Mouse (Mus musculus) lung, postnatal 36 days (tissue): ENCODE measurements around the gene Pdia3.
"Not testable (repeated sequence)": the region's sequence is repeated elsewhere in the genome, so short reads cannot be mapped to it uniquely, and the experiment has no call there.

Experiments
- DNase-seq: peaks from one replicate; pipeline ENCODE4 v3.0.0; 2022; ENCODE audit warnings: mixed read lengths

The Pdia3 gene

DNA sequence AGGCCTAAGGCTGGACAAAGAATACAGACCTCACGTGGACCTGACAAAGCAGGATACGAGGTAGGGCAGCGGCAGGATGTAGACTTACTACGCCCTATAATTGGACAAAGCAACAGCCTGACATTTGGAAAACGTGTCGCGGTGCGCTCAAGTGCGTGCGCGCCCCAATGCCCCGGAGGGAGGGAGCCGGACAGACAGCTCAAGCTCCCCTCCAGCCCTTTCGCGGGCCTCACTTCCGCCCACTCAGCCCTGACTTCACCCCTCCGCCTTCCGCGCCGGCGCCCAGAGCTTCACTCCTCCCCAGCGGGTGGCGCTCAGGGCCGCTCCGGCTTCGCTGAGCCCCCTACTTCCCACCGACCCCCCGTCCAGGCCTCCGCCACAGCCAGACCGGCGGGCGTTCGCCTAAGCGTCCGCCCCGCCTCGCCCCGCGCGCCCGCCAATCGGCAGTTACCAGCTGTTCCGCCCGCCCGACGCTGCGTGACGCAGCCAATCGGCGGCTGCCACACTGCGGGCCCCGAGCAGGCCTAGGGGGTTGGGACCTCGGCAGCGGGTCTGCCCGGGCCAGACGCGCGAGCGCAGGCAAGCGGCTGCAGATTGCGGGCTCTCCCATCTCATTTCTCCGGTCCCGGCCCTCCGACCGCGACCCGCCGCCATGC, at the start of gene Pdia3, which contains the start of gene Catsper2:
Pdia3 (plus strand) TSS at position 389 of the 656 bp plus-strand sequence.
Catsper2 (minus strand) TSS at position 406 of the 656 bp plus-strand sequence.
- DNase-seq: peak; percentile 96

DNA sequence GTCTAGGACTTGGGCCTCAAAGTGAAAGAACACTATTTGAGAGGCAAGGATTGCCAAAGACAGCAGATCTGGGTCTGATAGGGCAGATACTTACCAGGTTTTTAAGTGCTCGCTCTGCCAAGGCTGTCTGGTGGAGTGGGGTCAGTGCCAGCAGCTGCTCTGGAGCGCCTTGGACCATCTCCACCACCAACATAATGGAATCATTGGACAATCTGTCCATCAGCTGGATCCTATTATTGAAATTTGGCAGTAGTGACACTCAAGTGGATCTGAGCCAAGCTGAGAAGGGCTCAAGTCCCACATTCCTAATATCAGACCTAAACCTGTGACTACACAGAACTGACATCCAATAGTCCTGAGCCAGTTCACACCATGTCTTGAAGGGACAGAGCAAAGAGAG, 44.7 kb upstream of the Pdia3 start:
- peak; percentile 15 for DNase-seq

- no peak for DNase-seq
Observed at GRCm38 (mm10) chr2:121370921-121371320, 42.7 kb upstream of the Pdia3 start.

DNA sequence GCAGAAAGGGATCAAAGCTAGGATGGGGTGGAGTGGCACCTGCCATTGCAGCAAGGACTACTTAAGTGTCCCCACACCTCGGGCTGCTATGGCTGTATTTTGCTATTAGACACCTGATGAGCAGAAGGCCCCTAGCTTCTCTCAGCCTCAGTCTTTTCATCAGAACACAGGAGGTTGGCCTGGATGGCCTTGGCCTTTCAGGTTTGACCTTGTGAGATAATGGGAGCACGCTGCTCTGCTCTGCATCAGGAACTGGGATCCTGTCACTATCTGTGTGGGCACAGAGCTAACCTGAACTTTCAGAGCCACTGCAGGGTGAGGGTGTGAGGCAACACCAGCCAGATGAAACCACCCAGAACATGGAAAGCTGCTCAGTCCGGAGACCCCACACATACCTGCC, 41.3 kb upstream of the Pdia3 start:
- no peak for DNase-seq

- no peak for DNase-seq
Observed at GRCm38 (mm10) chr2:121374766-121375165, 38.8 kb upstream of the Pdia3 start.

- not testable (repeated sequence) for DNase-seq
Observed at GRCm38 (mm10) chr2:121386961-121387575, 26.5 kb upstream of the Pdia3 start, which contains the start of gene Strc. Strc (minus strand) TSS chr2:121387168.

DNA sequence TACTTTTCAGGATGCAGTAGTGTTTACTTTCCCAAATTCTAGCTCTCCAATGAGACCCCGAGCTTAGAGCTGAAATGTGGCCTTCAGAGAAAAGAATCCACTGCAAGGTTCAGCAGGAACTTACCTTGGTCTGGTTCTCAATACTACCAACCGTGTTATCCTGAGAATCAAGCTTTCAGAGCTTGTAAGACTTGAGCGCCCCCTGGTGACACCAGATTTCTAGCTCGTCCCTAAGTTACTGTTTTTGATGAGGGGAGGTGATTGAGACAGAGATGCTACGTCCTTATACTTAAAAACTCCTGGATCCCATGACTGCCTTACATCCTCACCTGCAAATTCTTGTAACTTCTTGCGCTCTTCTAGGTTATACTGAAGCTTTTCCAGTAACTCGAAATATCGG, 17.0 kb upstream of the Pdia3 start:
- peak; percentile 87 for DNase-seq

GRCm38 (mm10) chr2:121403296-121403695, 10.3 kb upstream of the Pdia3 start:
- peak; percentile 14 for DNase-seq

GRCm38 (mm10) chr2:121408160-121408559, 5.4 kb upstream of the Pdia3 start:
- DNase-seq: peak; percentile 32

GRCm38 (mm10) chr2:121412843-121413386, 660 bp upstream of the Pdia3 start:
- no peak for DNase-seq

GRCm38 (mm10) chr2:121414139-121414685, 637 bp downstream of the Pdia3 start:
- peak; percentile 72 for DNase-seq

GRCm38 (mm10) chr2:121415103-121415502, 1.5 kb downstream of the Pdia3 start:
- no peak for DNase-seq

DNA sequence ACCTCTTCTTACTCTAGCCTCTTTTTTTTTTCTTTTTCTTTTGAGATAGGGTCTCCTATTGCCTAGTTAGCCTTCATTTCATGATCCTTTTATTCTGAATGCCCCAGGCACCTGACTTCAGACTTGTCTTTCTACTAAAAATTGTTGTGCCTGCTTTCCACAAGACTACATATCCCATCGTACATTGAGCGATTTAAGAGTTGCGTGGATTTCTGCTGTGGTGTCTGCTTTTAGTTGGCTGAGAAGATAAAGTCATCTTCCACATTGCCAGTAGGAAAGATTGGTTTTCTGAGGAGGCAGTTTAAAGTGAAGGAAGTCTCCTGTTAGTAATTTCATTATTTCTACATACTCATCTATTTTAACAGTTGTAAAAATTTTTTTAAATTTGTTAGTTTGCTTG, 2.0 kb downstream of the Pdia3 start:
- no peak for DNase-seq

- no peak for DNase-seq
Observed at GRCm38 (mm10) chr2:121416356-121416755, 2.8 kb downstream of the Pdia3 start.

- no peak for DNase-seq
Observed at GRCm38 (mm10) chr2:121418476-121418875, 4.9 kb downstream of the Pdia3 start.

- DNase-seq: no peak
Observed at GRCm38 (mm10) chr2:121423166-121423565, 9.6 kb downstream of the Pdia3 start.

- no peak for DNase-seq
Observed at GRCm38 (mm10) chr2:121425890-121426289, 12.3 kb downstream of the Pdia3 start.

DNA sequence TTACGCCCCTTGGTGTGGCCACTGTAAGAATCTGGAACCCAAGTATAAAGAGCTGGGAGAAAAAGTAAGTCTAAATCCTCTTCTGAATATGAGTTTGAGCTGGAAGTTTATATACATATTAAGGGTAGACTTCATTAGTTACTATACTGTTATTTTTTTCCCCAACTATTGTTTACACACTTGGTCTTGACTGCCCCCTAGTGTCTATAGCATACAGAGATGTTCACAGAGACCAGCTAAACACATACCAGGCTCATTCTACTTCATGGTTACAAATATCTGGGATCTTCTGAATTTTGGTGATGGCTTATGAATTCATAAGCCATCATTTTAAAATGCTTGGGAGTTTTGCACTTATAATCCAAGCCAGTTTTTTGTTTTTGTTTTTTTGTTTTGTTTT, 21.3 kb downstream of the Pdia3 start:
- peak; percentile 65 for DNase-seq

DNA sequence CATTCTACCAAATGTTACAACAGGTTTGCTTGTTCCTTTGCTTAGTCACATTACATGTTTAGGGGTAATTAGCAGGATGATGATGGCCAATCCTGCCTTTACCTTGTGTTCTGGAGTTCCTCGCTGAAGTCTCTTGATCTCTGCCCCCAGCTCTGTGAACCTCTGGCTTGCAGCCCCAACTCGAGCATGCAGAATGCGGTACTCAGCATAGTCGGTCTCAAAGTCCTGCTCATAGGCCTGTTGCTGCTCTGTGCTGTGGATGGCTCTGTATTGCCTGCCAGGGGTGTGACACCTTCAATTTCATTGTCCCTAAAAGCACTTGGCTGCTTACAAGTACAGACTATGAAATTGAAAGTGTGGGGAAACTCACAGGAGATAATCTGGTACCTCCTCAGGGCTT, 26.2 kb downstream of the Pdia3 start:
- no peak for DNase-seq

- DNase-seq: no peak
Observed at GRCm38 (mm10) chr2:121440834-121441605, 27.4 kb downstream of the Pdia3 start.

GRCm38 (mm10) chr2:121441800-121442199, 28.2 kb downstream of the Pdia3 start:
- DNase-seq: peak; percentile 10

DNA sequence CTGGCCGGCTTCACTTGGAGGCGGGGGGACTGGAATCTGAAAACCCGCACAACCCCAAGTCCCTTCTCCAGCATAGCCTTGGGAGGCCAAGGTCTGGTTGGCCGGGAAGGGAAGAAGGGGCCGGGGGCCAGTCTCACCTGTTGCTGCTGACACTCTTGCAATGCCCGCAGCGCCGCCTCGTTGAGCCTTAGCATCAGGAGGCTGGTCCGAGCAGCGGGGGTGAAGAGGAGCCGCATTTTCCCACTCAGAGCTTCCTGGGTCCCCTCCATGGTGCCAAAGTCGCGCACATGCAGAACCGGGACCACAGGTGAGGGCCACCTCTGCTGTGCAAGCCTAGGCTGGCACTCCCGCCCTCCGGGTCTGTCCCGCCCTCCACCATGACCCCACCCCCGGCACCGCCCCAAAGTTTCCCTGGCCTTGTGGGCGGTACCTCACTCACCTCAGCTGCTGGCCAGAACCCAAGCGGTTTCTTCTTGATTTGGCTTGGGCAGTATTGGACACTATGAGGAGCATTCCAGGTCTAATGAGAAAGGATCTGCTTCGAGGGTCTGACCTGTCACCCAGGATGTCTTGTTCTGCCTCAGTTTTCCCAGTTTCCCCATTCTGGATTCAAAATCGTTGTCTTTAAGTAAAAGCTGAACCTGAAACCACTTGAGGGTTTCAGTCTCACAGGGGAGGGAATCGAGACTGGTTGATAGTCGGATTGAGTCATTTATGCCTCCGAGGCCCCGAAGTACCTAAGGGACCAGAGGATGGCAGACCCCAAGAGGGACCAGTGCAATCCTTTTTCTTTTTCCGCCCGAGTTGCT, 28.9 kb downstream of the Pdia3 start:
- DNase-seq: peak; percentile 90
